Mouse (Mus musculus) kidney, adult 11 months (tissue): Measurements from ENCODE around the gene Mbnl1.

Source experiments
- DNase-seq: peaks from one replicate; pipeline ENCODE4 v3.0.0; 2022

Gene Mbnl1

GRCm38 (mm10) chr3:60570491-60571022 is 97.9 kb downstream of the Mbnl1 start:
- DNase-seq: peak; percentile 40

- no peak for DNase-seq
Observed at GRCm38 (mm10) chr3:60571493-60571892, 98.9 kb downstream of the Mbnl1 start.

GRCm38 (mm10) chr3:60574199-60574598 is 101.6 kb downstream of the Mbnl1 start:
- no peak for DNase-seq

- DNase-seq: no peak
Observed at GRCm38 (mm10) chr3:60574849-60575524, 102.4 kb downstream of the Mbnl1 start.

- no peak for DNase-seq
Observed at GRCm38 (mm10) chr3:60575945-60576344, 103.3 kb downstream of the Mbnl1 start.

GRCm38 (mm10) chr3:60576366-60577046 is 103.9 kb downstream of the Mbnl1 start:
- peak; percentile 40 for DNase-seq

- no peak for DNase-seq
Observed at GRCm38 (mm10) chr3:60579880-60580279, 107.2 kb downstream of the Mbnl1 start.

- DNase-seq: no peak
Observed at GRCm38 (mm10) chr3:60580699-60581098, 108.1 kb downstream of the Mbnl1 start.

- no peak for DNase-seq
Observed at GRCm38 (mm10) chr3:60582154-60582553, 109.5 kb downstream of the Mbnl1 start.

- no peak for DNase-seq
Observed at GRCm38 (mm10) chr3:60582620-60583019, 110.0 kb downstream of the Mbnl1 start.

- DNase-seq: no peak
Observed at GRCm38 (mm10) chr3:60584704-60585103, 112.1 kb downstream of the Mbnl1 start.

GRCm38 (mm10) chr3:60586046-60586445 is 113.4 kb downstream of the Mbnl1 start:
- DNase-seq: no peak

GRCm38 (mm10) chr3:60587149-60587548 is 114.5 kb downstream of the Mbnl1 start:
- DNase-seq: no peak

- no peak for DNase-seq
Observed at GRCm38 (mm10) chr3:60589361-60589760, 116.7 kb downstream of the Mbnl1 start.

GRCm38 (mm10) chr3:60595606-60596005 is 123.0 kb downstream of the Mbnl1 start:
- DNase-seq: no peak

GRCm38 (mm10) chr3:60596985-60597384 is 124.4 kb downstream of the Mbnl1 start:
- DNase-seq: no peak

- peak; percentile 64 for DNase-seq
Observed at GRCm38 (mm10) chr3:60601686-60602085, 129.1 kb downstream of the Mbnl1 start.

GRCm38 (mm10) chr3:60602923-60603549 is 130.4 kb downstream of the Mbnl1 start:
- DNase-seq: no peak

GRCm38 (mm10) chr3:60603637-60604036 is 131.0 kb downstream of the Mbnl1 start:
- no peak for DNase-seq

GRCm38 (mm10) chr3:60604205-60604604 is 131.6 kb downstream of the Mbnl1 start:
- no peak for DNase-seq

- DNase-seq: no peak
Observed at GRCm38 (mm10) chr3:60608952-60609403, 136.3 kb downstream of the Mbnl1 start.

GRCm38 (mm10) chr3:60611839-60612238 is 139.2 kb downstream of the Mbnl1 start:
- DNase-seq: no peak

- DNase-seq: no peak
Observed at GRCm38 (mm10) chr3:60613121-60613520, 140.5 kb downstream of the Mbnl1 start.

GRCm38 (mm10) chr3:60614516-60614915 is 141.9 kb downstream of the Mbnl1 start:
- DNase-seq: peak; percentile 27
